Mouse (Mus musculus): ENCODE results near the gene Tppp3. TPM values are rescaled to one million over a fixed set of nuclear protein-coding genes. Genes with fewer than 3 reads are reported as not detected.

The Tppp3 gene
- polyA plus RNA-seq, 1 experiment from 2014 or later = 1.4 TPM

GRCm38 (mm10) chr8:105504617-105505016, 33.3 kb upstream of the Tppp3 start:
- Histone ChIP-seq H3K9me3 (ENCODE audit: low read length) (no peaks in the 10 kb centered on the region), H3K27me3 (ENCODE audit: insufficient read depth, low read length) (no peaks in the 10 kb centered on the region), H3K9ac (replicated peaks) (no peak overlapping the region), H3K4me1 (ENCODE audit: insufficient read depth) (no peaks in the 10 kb centered on the region), H3K36me3 (replicated peaks; ENCODE audit: insufficient read depth, low read length) (no peaks in the 10 kb centered on the region), H3K27ac (ENCODE audit: low read depth) (no peak overlapping the region), H3K4me3 (ENCODE audit: low read depth, low read length) (no peak overlapping the region), H3K4me2 (ENCODE audit: low read depth, low read length) (no peak overlapping the region)
- no peak for DNase-seq
- ATAC-seq = peak; percentile 23; the same call in 1 of the 2 replicates
- peak; percentile 38; the same call in 1 of the 2 replicates for TF ChIP-seq EP300 (IDR thresholded peaks at IDR 0.05; ENCODE audit: low read depth)
- no peak for TF ChIP-seq CTCF (IDR thresholded peaks at IDR 0.05; ENCODE audit: low read depth)
- WGBS (ENCODE audit: insufficient replicate concordance) = 75% methylated on average over 3 of the region's 3 CpGs

- Histone ChIP-seq H3K4me3 (ENCODE audit: low read depth, low read length) (peak overlapping the region; percentile 35), H3K36me3 (replicated peaks; ENCODE audit: insufficient read depth, low read length) (no peaks in the 10 kb centered on the region), H3K9ac (replicated peaks) (0 out of 2 replicates have a peak overlapping the region, but pooled peaks have one; percentile 46), H3K4me1 (ENCODE audit: insufficient read depth) (0 out of 2 replicates have a peak, but pooled peaks cover 3% of the 10 kb centered on the region), H3K4me2 (ENCODE audit: low read depth, low read length) (peak overlapping the region; percentile 58), H3K27ac (ENCODE audit: low read depth) (peak overlapping the region; percentile 12; the same call in 1 of the 2 replicates), H3K9me3 (ENCODE audit: low read length) (no peaks in the 10 kb centered on the region), H3K27me3 (ENCODE audit: insufficient read depth, low read length) (no peaks in the 10 kb centered on the region)
- WGBS (ENCODE audit: insufficient replicate concordance) = 36% methylated on average over 12 of the region's 12 CpGs
- ATAC-seq (no peak), DNase-seq (peak; percentile 17)
- no peak for TF ChIP-seq CTCF (IDR thresholded peaks at IDR 0.05; ENCODE audit: low read depth)
- TF ChIP-seq EP300 (IDR thresholded peaks at IDR 0.05; ENCODE audit: low read depth) = no peak
Observed at GRCm38 (mm10) chr8:105499787-105500186, 28.5 kb upstream of the Tppp3 start.

- no peak for TF ChIP-seq EP300 (IDR thresholded peaks at IDR 0.05; ENCODE audit: low read depth)
- peak; percentile 79 for TF ChIP-seq CTCF (IDR thresholded peaks at IDR 0.05; ENCODE audit: low read depth)
- H3K9me3 ChIP-seq (ENCODE audit: low read length) = no peaks in the 10 kb centered on the region
- ATAC-seq (peak; percentile 92), DNase-seq (peak; percentile 87)
- peak within 1 kb of the TSS; percentile 99 for H3K4me2 ChIP-seq (ENCODE audit: low read depth, low read length)
- 0 out of 2 replicates have a peak, but pooled peaks cover 3% of the 10 kb centered on the region for H3K4me1 ChIP-seq (ENCODE audit: insufficient read depth)
- peak within 1 kb of the TSS; percentile 88 for H3K4me3 ChIP-seq (ENCODE audit: low read depth, low read length)
- peak within 1 kb of the TSS; percentile 82 for H3K9ac ChIP-seq (replicated peaks)
- WGBS (ENCODE audit: insufficient replicate concordance) = 3% methylated on average over 65 of the region's 68 CpGs
- H3K27ac ChIP-seq (ENCODE audit: low read depth) = peak within 1 kb of the TSS; percentile 55; the same call in 1 of the 2 replicates
- no peaks in the 10 kb centered on the region for H3K27me3 ChIP-seq (ENCODE audit: insufficient read depth, low read length)
- H3K36me3 ChIP-seq (replicated peaks; ENCODE audit: insufficient read depth, low read length) = no peaks in the 10 kb centered on the region
Observed at GRCm38 (mm10) chr8:105496439-105497180, 25.3 kb upstream of the Tppp3 start, which contains the start of gene Zdhhc1. Zdhhc1 (minus strand) TSS chr8:105496902.

GRCm38 (mm10) chr8:105495350-105496302, 24.3 kb upstream of the Tppp3 start:
- H3K27ac ChIP-seq (ENCODE audit: low read depth) = 0 out of 2 replicates have a peak overlapping the region, but pooled peaks have one; percentile 55
- H3K9me3 ChIP-seq (ENCODE audit: low read length) = no peaks in the 10 kb centered on the region
- no peak for ATAC-seq
- peak overlapping the region; percentile 82 for H3K9ac ChIP-seq (replicated peaks)
- H3K4me2 ChIP-seq (ENCODE audit: low read depth, low read length) = peak overlapping the region; percentile 99
- H3K36me3 ChIP-seq (replicated peaks; ENCODE audit: insufficient read depth, low read length) = no peaks in the 10 kb centered on the region
- no peak for DNase-seq
- TF ChIP-seq EP300 (IDR thresholded peaks at IDR 0.05; ENCODE audit: low read depth) (no peak), CTCF (IDR thresholded peaks at IDR 0.05; ENCODE audit: low read depth) (no peak)
- H3K4me1 ChIP-seq (ENCODE audit: insufficient read depth) = 0 out of 2 replicates have a peak, but pooled peaks cover 3% of the 10 kb centered on the region
- H3K27me3 ChIP-seq (ENCODE audit: insufficient read depth, low read length) = no peaks in the 10 kb centered on the region
- WGBS (ENCODE audit: insufficient replicate concordance) = 64% methylated on average over 17 of the region's 17 CpGs
- no peak overlapping the region for H3K4me3 ChIP-seq (ENCODE audit: low read depth, low read length)

- DNase-seq (no peak), ATAC-seq (no peak)
- Histone ChIP-seq H3K4me1 (ENCODE audit: insufficient read depth) (0 out of 2 replicates have a peak, but pooled peaks cover 3% of the 10 kb centered on the region), H3K36me3 (replicated peaks; ENCODE audit: insufficient read depth, low read length) (no peaks in the 10 kb centered on the region), H3K4me2 (ENCODE audit: low read depth, low read length) (no peak overlapping the region), H3K4me3 (ENCODE audit: low read depth, low read length) (no peak overlapping the region), H3K9me3 (ENCODE audit: low read length) (no peaks in the 10 kb centered on the region), H3K27ac (ENCODE audit: low read depth) (no peak overlapping the region), H3K9ac (replicated peaks) (no peak overlapping the region), H3K27me3 (ENCODE audit: insufficient read depth, low read length) (no peaks in the 10 kb centered on the region)
- 79% methylated on average over 3 of the region's 3 CpGs for WGBS (ENCODE audit: insufficient replicate concordance)
- TF ChIP-seq EP300 (IDR thresholded peaks at IDR 0.05; ENCODE audit: low read depth) = no peak
- no peak for TF ChIP-seq CTCF (IDR thresholded peaks at IDR 0.05; ENCODE audit: low read depth)
Observed at GRCm38 (mm10) chr8:105494566-105494965, 23.2 kb upstream of the Tppp3 start.
